Mouse (Mus musculus) MEL (cell line): Measurements from ENCODE around the gene Gpr162. TPM values are rescaled to one million over a fixed set of nuclear protein-coding genes. Genes with fewer than 3 reads are reported as not detected.

Experiments
- DNase-seq: peaks from one replicate; pipeline ENCODE4 v3.0.0; 2011; ENCODE audit warnings: low read depth, low spot score
- H3K27ac ChIP-seq: 2 replicates; pipeline ENCODE4 v1.5.1; 2012; ENCODE audit warnings: low read depth, mild to moderate bottlenecking, control low read depth, low read length, moderate library complexity; ENCODE audit not compliant: control insufficient read depth
- H3K27me3 ChIP-seq, 2 experiments: fragments of 150-350 bp in 1 of 2; sonication (generic) in 1 of 2; 2 replicates each; pipeline ENCODE4 v1.6.1; 2012; ENCODE audit warnings: low read length in 2 of 2, mild to moderate bottlenecking in 2 of 2, improper control_type of control experiment in 1 of 2, moderate library complexity in 1 of 2; ENCODE audit not compliant: insufficient read depth in 2 of 2, control insufficient read depth in 1 of 2
- H3K36me3 ChIP-seq, 2 experiments: 2 replicates each; pipeline ENCODE4 v1.6.1; 2012 to 2014; ENCODE audit warnings: low read length in 2 of 2, improper control_type of control experiment in 1 of 2, inconsistent platforms in 1 of 2, mild to moderate bottlenecking in 1 of 2; ENCODE audit not compliant: insufficient read depth in 2 of 2, control insufficient read depth in 1 of 2
- H3K4me1 ChIP-seq, 2 experiments: fragments of 150-350 bp in 1 of 2; sonication (generic) in 1 of 2; 2 replicates each; pipeline ENCODE4 v1.6.1; 2012; ENCODE audit warnings: low read length in 2 of 2, improper control_type of control experiment in 1 of 2, mild to moderate bottlenecking in 1 of 2; ENCODE audit not compliant: insufficient read depth in 2 of 2, control insufficient read depth in 1 of 2
- H3K4me3 ChIP-seq, 2 experiments: fragments of 150-350 bp in 1 of 2; sonication (generic) in 1 of 2; 2 replicates each; pipeline ENCODE4 v1.5.1; 2012; ENCODE audit warnings: low read depth in 2 of 2, low read length in 2 of 2, mild to moderate bottlenecking in 2 of 2, moderate library complexity in 2 of 2, control low read depth in 1 of 2, improper control_type of control experiment in 1 of 2; ENCODE audit not compliant: control insufficient read depth in 1 of 2, insufficient read depth in 1 of 2
- H3K79me2 ChIP-seq: 2 replicates; pipeline ENCODE4 v1.6.1; 2012; ENCODE audit warnings: mild to moderate bottlenecking, low read length, moderate library complexity; ENCODE audit not compliant: control insufficient read depth, poor library complexity, insufficient read depth
- H3K9ac ChIP-seq: 2 replicates; pipeline ENCODE4 v1.6.1; 2012; ENCODE audit warnings: low read depth, mild to moderate bottlenecking, control low read depth, low read length, moderate library complexity; ENCODE audit not compliant: control insufficient read depth, poor library complexity, severe bottlenecking
- H3K9me3 ChIP-seq: fragments of 150-350 bp; sonication (generic); replicated peaks from 2 replicates; pipeline ENCODE4 v1.6.1; 2012; ENCODE audit warnings: mild to moderate bottlenecking, low read length, improper control_type of control experiment, moderate library complexity; ENCODE audit not compliant: insufficient read depth
- BHLHE40 ChIP-seq: IDR thresholded peaks from 2 replicates; pipeline ENCODE4 v1.6.1; 2012; ENCODE audit warnings: low read depth, mild to moderate bottlenecking, inconsistent platforms, low read length, improper control_type of control experiment, borderline replicate concordance
- CTCF ChIP-seq, 3 experiments: IDR thresholded peaks in 2 of 3; conservative IDR thresholded peaks in 1 of 3; 2 replicates each; pipeline ENCODE4 v1.5.1; 2011 to 2012; ENCODE audit warnings: low read length in 3 of 3, low read depth in 2 of 3, mild to moderate bottlenecking in 2 of 3, improper control_type of control experiment in 1 of 3, inconsistent platforms in 1 of 3, mixed read lengths in 1 of 3, moderate library complexity in 1 of 3; ENCODE audit not compliant: control insufficient read depth in 1 of 3, insufficient read depth in 1 of 3, poor library complexity in 1 of 3, severe bottlenecking in 1 of 3
- E2F4 ChIP-seq: IDR thresholded peaks from 2 replicates; pipeline ENCODE4 v1.6.1; 2011; ENCODE audit warnings: low read depth, low read length, improper control_type of control experiment, borderline replicate concordance
- EP300 ChIP-seq, 2 experiments: IDR thresholded peaks; 2 replicates each; pipeline ENCODE4 v1.6.1; 2011; ENCODE audit warnings: improper control_type of control experiment in 2 of 2, low read length in 2 of 2, low read depth in 1 of 2, mild to moderate bottlenecking in 1 of 2
- MAFK ChIP-seq: IDR thresholded peaks from 2 replicates; pipeline ENCODE4 v1.6.1; 2011; ENCODE audit warnings: low read depth, mild to moderate bottlenecking, low read length, improper control_type of control experiment, borderline replicate concordance
- MAX ChIP-seq: IDR thresholded peaks from 2 replicates; pipeline ENCODE4 v1.6.1; 2011; ENCODE audit warnings: low read length, improper control_type of control experiment
- MXI1 ChIP-seq: IDR thresholded peaks from 2 replicates; pipeline ENCODE4 v1.6.1; 2011; ENCODE audit warnings: mild to moderate bottlenecking, low read depth, low read length, improper control_type of control experiment
- MYB ChIP-seq: IDR thresholded peaks from 2 replicates; pipeline ENCODE4 v1.6.1; 2011; ENCODE audit warnings: mild to moderate bottlenecking, low read depth, low read length, improper control_type of control experiment
- NELFE ChIP-seq: IDR thresholded peaks from 2 replicates; pipeline ENCODE4 v1.6.1; 2011; ENCODE audit warnings: low read depth, low read length, improper control_type of control experiment
- POLR2A ChIP-seq, 2 experiments: IDR thresholded peaks; 2 replicates each; pipeline ENCODE4 v1.6.1; 2011 to 2012; ENCODE audit warnings: low read length in 2 of 2, mild to moderate bottlenecking in 2 of 2, control low read depth in 1 of 2, improper control_type of control experiment in 1 of 2, low read depth in 1 of 2, moderate library complexity in 1 of 2; ENCODE audit not compliant: control insufficient read depth in 1 of 2, insufficient read depth in 1 of 2, poor library complexity in 1 of 2
- POLR2AphosphoS2 ChIP-seq: IDR thresholded peaks from 2 replicates; pipeline ENCODE4 v1.6.1; 2011; ENCODE audit warnings: low read length, improper control_type of control experiment
- POLR2AphosphoS5 ChIP-seq: IDR thresholded peaks from 2 replicates; pipeline ENCODE4 v1.6.1; 2012; ENCODE audit warnings: low read depth, borderline replicate concordance, mild to moderate bottlenecking, inconsistent platforms, low read length, moderate library complexity, mixed read lengths
- SIN3A ChIP-seq: IDR thresholded peaks from 2 replicates; pipeline ENCODE4 v1.6.1; 2012; ENCODE audit warnings: low read length, improper control_type of control experiment, inconsistent platforms
- SMC3 ChIP-seq: IDR thresholded peaks from 2 replicates; pipeline ENCODE4 v1.6.1; 2011; ENCODE audit warnings: low read depth, low read length, improper control_type of control experiment
- TBP ChIP-seq: IDR thresholded peaks from 2 replicates; pipeline ENCODE4 v1.8.0; 2011; ENCODE audit warnings: low read depth, low read length, improper control_type of control experiment
- TCF12 ChIP-seq: IDR thresholded peaks from 2 replicates; pipeline ENCODE4 v1.6.1; 2014; ENCODE audit warnings: low read depth, mild to moderate bottlenecking, inconsistent platforms, low read length, improper control_type of control experiment, moderate library complexity
- USF2 ChIP-seq, 2 experiments: IDR thresholded peaks; 2 replicates each; pipeline ENCODE4 v1.6.1; 2011 to 2012; ENCODE audit warnings: improper control_type of control experiment in 2 of 2, low read length in 2 of 2, borderline replicate concordance in 1 of 2, inconsistent platforms in 1 of 2, low read depth in 1 of 2, mild to moderate bottlenecking in 1 of 2; ENCODE audit not compliant: insufficient read depth in 1 of 2
- ZC3H11A ChIP-seq: IDR thresholded peaks from 2 replicates; pipeline ENCODE4 v1.6.1; 2012; ENCODE audit warnings: low read depth, mild to moderate bottlenecking, inconsistent platforms, low read length, improper control_type of control experiment
- ZNF384 ChIP-seq: IDR thresholded peaks from 2 replicates; pipeline ENCODE4 v1.6.1; 2012; ENCODE audit warnings: low read depth, mild to moderate bottlenecking, inconsistent platforms, low read length, improper control_type of control experiment
- polyA plus RNA-seq, 2 experiments: library from polyadenylated mRNA; stranded (reverse) in 1 of 2; unstranded in 1 of 2; fragments of >175 nt in 1 of 2; fragments of >200 nt in 1 of 2; gene quantifications; 2 replicates each; pipeline versions ENCODE4 v1.2.1 to v1.2.4; 2012; ENCODE audit warnings: low replicate concordance in 2 of 2, low read depth in 1 of 2; ENCODE audit not compliant: insufficient read length in 2 of 2, insufficient read depth in 1 of 2, missing spikeins in 1 of 2
- total RNA-seq: library from RNA; depleted of rRNA; stranded (reverse); fragments of 300-350 nt; gene quantifications from 2 replicates; pipeline ENCODE4 v1.2.3, GENCODE M21; 2012

The Gpr162 gene
- total and polyA plus RNA-seq, 3 experiments, result 0.08 to 0.84 TPM; not detected in 1

DNA sequence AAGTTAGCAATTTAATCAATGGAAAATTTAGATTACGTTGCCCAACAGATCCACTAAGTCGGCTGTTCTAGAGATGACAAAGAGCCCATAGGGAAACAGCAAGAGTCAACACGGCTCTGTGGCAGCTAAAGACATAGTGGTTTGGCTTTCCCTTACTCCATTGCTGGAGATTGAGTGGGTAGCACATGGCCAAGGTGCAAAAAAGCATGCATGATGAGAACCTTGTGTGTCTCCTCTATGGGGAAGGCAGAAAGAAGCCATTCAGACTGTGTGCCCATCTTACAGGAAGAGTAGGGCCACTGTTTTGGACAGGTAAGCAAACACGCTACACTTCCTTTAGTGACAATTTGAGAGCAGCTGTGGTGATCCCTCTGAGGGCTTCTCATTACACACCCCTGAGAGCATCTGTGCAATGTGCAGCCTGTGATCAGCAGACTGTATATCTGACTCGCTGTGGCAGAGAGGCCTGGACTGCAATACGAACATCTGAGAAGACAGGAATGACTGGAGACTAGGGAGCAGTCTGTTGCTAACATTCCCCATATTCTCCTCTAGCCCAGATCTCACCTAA is 24.9 kb upstream of the Gpr162 start:
- H3K4me3 ChIP-seq, result no peak overlapping the region
- H3K4me1 ChIP-seq, result no peaks in the 10 kb centered on the region
- H3K36me3 ChIP-seq, result no peaks in the 10 kb centered on the region
- no peak for TF ChIP-seq ZC3H11A
- no peak for TF ChIP-seq POLR2AphosphoS5
- TF ChIP-seq TBP, result no peak
- TF ChIP-seq ZNF384, result no peak
- TF ChIP-seq BHLHE40, result no peak
- no peak for TF ChIP-seq MAFK
- TF ChIP-seq MXI1, result no peak
- TF ChIP-seq CTCF (IDR thresholded peaks at IDR 0.05 in 2 of 3, conservative IDR thresholded peaks at IDR 0.05 in 1 of 3; ENCODE audit: control insufficient read depth in 1 of 3, insufficient read depth in 1 of 3, low read depth in 2 of 3, low read length in 3 of 3, poor library complexity in 1 of 3, severe bottlenecking in 1 of 3), result no peak
- TF ChIP-seq NELFE, result no peak
- TF ChIP-seq EP300 (IDR thresholded peaks at IDR 0.05; ENCODE audit: low read depth in 1 of 2, low read length in 2 of 2), result no peak
- no peak for TF ChIP-seq SIN3A
- TF ChIP-seq MAX, result no peak
- TF ChIP-seq USF2 (IDR thresholded peaks at IDR 0.05; ENCODE audit: borderline replicate concordance in 1 of 2, insufficient read depth in 1 of 2, low read depth in 1 of 2, low read length in 2 of 2), result no peak
- TF ChIP-seq E2F4, result no peak
- TF ChIP-seq MYB, result no peak
- TF ChIP-seq SMC3, result no peak
- no peak for TF ChIP-seq TCF12
- TF ChIP-seq, all 39 proteins: peak for 0
- H3K27me3 ChIP-seq, result peaks cover 5% of the 10 kb centered on the region in 2 experiments
- no peaks in the 10 kb centered on the region for H3K9me3 ChIP-seq
- H3K9ac ChIP-seq, result no peak overlapping the region
- no peak overlapping the region for H3K27ac ChIP-seq
- DNase-seq, result no peak
- H3K79me2 ChIP-seq, result no peaks in the 10 kb centered on the region

GRCm38 (mm10) chr6:124887986-124888385 is 24.2 kb upstream of the Gpr162 start, which contains the start of gene Cd4:
Cd4 (minus strand) TSS chr6:124888221.
- Histone ChIP-seq H3K9ac (no peak within 1 kb of the TSS), H3K4me3 (no peak within 1 kb of the TSS), H3K36me3 (no peaks in the 10 kb centered on the region), H3K27me3 (peaks cover 3 to 5% of the 10 kb centered on the region in 2 experiments; a peak in 3 of 4 replicates), H3K9me3 (no peaks in the 10 kb centered on the region), H3K27ac (no peak within 1 kb of the TSS), H3K79me2 (no peaks in the 10 kb centered on the region), H3K4me1 (no peaks in the 10 kb centered on the region)
- TF ChIP-seq NELFE (no peak), POLR2AphosphoS2 (no peak), ZC3H11A (no peak), POLR2A (IDR thresholded peaks at IDR 0.05; ENCODE audit: control insufficient read depth in 1 of 2, insufficient read depth in 1 of 2, low read depth in 1 of 2, low read length in 2 of 2, poor library complexity in 1 of 2) (no peak)
- DNase-seq, result no peak
